Mouse (Mus musculus) kidney, postnatal 0 days (tissue): ENCODE measurements around the gene 4921536K21Rik. TPM values are rescaled to one million over a fixed set of nuclear protein-coding genes. Genes with fewer than 3 reads are reported as not detected.
A peak's percentile ranks its signal among the peaks of the same experiment; 100 is the strongest.

Source experiments
- ATAC-seq: fragments of 200-750 bp; cut with Nextera tagmentation; replicated peaks from 2 replicates; pipeline ENCODE4 v1.8.0; 2017; ENCODE audit warnings: low read depth, moderate number of reproducible peaks, moderate TSS enrichment, moderate library complexity; ENCODE audit not compliant: low FRiP score
- DNase-seq: peaks from one replicate; pipeline ENCODE4 v3.0.0-alpha.2; 2016; ENCODE audit warnings: low spot score
- H3K27ac ChIP-seq: fragments of 300-500 bp; sonication (generic); 2 replicates; pipeline ENCODE4 v1.5.1; 2014; ENCODE audit warnings: mild to moderate bottlenecking
- H3K27me3 ChIP-seq: fragments of 300-500 bp; sonication (generic); 2 replicates; pipeline ENCODE4 v1.6.1; 2014; ENCODE audit warnings: low read length, mixed read lengths; ENCODE audit not compliant: insufficient read depth
- H3K36me3 ChIP-seq: fragments of 300-500 bp; sonication (generic); 2 replicates; pipeline ENCODE4 v1.6.1; 2014; ENCODE audit warnings: low read length, mixed read lengths; ENCODE audit not compliant: insufficient read depth
- H3K4me1 ChIP-seq: fragments of 300-500 bp; sonication (generic); replicated peaks from 2 replicates; pipeline ENCODE4 v1.6.1; 2014; ENCODE audit warnings: antibody characterized with exemption, low read length, mixed read lengths; ENCODE audit not compliant: insufficient read depth
- H3K4me2 ChIP-seq: fragments of 300-500 bp; sonication (generic); 2 replicates; pipeline ENCODE4 v1.6.1; 2014; ENCODE audit warnings: mild to moderate bottlenecking, low read length, moderate library complexity, mixed read lengths
- H3K4me3 ChIP-seq: fragments of 300-500 bp; sonication (generic); replicated peaks from 2 replicates; pipeline ENCODE4 v1.5.1; 2014; ENCODE audit warnings: low read depth, low read length
- H3K9ac ChIP-seq: fragments of 300-500 bp; sonication (generic); 2 replicates; pipeline ENCODE4 v1.6.1; 2014; ENCODE audit warnings: low read depth, low read length
- H3K9me3 ChIP-seq: fragments of 300-500 bp; sonication (generic); replicated peaks from 2 replicates; pipeline ENCODE4 v1.6.1; 2016; ENCODE audit warnings: low read length, inconsistent platforms, mixed read lengths
- CTCF ChIP-seq: IDR thresholded peaks from 2 replicates; pipeline ENCODE4 v1.5.1; 2016; ENCODE audit warnings: antibody characterized with exemption, low read depth, mild to moderate bottlenecking, moderate library complexity
- WGBS: fragments of 180-500 bp; shearing (Covaris S2); extraction: QIAGEN DNeasy Blood & Tissue Kit; methylation state at CpG from one replicate; pipeline ENCODE4 v1.1.7; 2014; 5-methylcytosine and 5-hydroxymethylcytosine counted together
- polyA plus RNA-seq: library from polyadenylated mRNA; unstranded; fragments of >200 nt; fragmentation: Nextera tagmentation; extraction: Ambion mirVana; gene quantifications from 2 replicates; pipeline ENCODE4 v1.2.1, GENCODE M21; 2015

4921536K21Rik gene
- polyA plus RNA-seq, 1 experiment from 2014 or later: 0.42 TPM

- 0 out of 2 replicates have a peak, but pooled peaks cover 12% of the 10 kb centered on the region for H3K4me1 ChIP-seq
- H3K27me3 ChIP-seq: no peaks in the 10 kb centered on the region
- peak; percentile 93 for DNase-seq
- H3K36me3 ChIP-seq: no peaks in the 10 kb centered on the region; the same call in 1 of the 2 replicates
- H3K4me3 ChIP-seq: peak within 1 kb of the TSS; percentile 46
- peak within 1 kb of the TSS; percentile 76 for H3K4me2 ChIP-seq
- WGBS: under 1% methylated on average over 18 of the region's 26 CpGs
- H3K9me3 ChIP-seq: no peaks in the 10 kb centered on the region
- peak within 1 kb of the TSS; percentile 60 for H3K27ac ChIP-seq
- peak within 1 kb of the TSS; percentile 67 for H3K9ac ChIP-seq
- no peak for TF ChIP-seq CTCF
- peak; percentile 86 for ATAC-seq
These were observed 36.8 kb upstream of the 4921536K21Rik start, which contains the start of gene Tcn2 for GRCm38 (mm10) chr11:3931511-3932211. Gene Tcn2, minus strand, starts transcription at chr11:3932159.

GRCm38 (mm10) chr11:3930931-3931330 lies 36.0 kb upstream of the 4921536K21Rik start:
- Histone ChIP-seq H3K4me1 (0 out of 2 replicates have a peak, but pooled peaks cover 12% of the 10 kb centered on the region), H3K4me2 (peak overlapping the region; percentile 76), H3K27ac (0 out of 2 replicates have a peak overlapping the region, but pooled peaks have one; percentile 60), H3K9me3 (no peaks in the 10 kb centered on the region), H3K9ac (peak overlapping the region; percentile 67), H3K27me3 (no peaks in the 10 kb centered on the region), H3K4me3 (peak overlapping the region; percentile 46), H3K36me3 (no peaks in the 10 kb centered on the region; the same call in 1 of the 2 replicates)
- ATAC-seq (no peak), DNase-seq (no peak)
- 27% methylated on average over 6 of the region's 6 CpGs for WGBS
- no peak for TF ChIP-seq CTCF

- H3K4me1 ChIP-seq: 0 out of 2 replicates have a peak, but pooled peaks cover 12% of the 10 kb centered on the region
- H3K36me3 ChIP-seq: no peaks in the 10 kb centered on the region; the same call in 1 of the 2 replicates
- H3K27me3 ChIP-seq: no peaks in the 10 kb centered on the region
- DNase-seq (no peak), ATAC-seq (no peak)
- 77% methylated on average over 4 of the region's 4 CpGs for WGBS
- no peak overlapping the region for H3K9ac ChIP-seq
- TF ChIP-seq CTCF: no peak
- H3K4me3 ChIP-seq: no peak overlapping the region
- no peak overlapping the region for H3K27ac ChIP-seq
- H3K9me3 ChIP-seq: no peaks in the 10 kb centered on the region
- peak overlapping the region; percentile 76; the same call in 1 of the 2 replicates for H3K4me2 ChIP-seq
These were observed 35.1 kb upstream of the 4921536K21Rik start for GRCm38 (mm10) chr11:3930019-3930418.

GRCm38 (mm10) chr11:3925916-3926315 lies 31.0 kb upstream of the 4921536K21Rik start:
- peaks cover 15% of the 10 kb centered on the region for H3K36me3 ChIP-seq
- H3K4me3 ChIP-seq: no peak overlapping the region
- H3K4me2 ChIP-seq: no peak overlapping the region
- TF ChIP-seq CTCF: no peak
- H3K4me1 ChIP-seq: 0 out of 2 replicates have a peak, but pooled peaks cover 2% of the 10 kb centered on the region
- no peak overlapping the region for H3K9ac ChIP-seq
- no peaks in the 10 kb centered on the region for H3K9me3 ChIP-seq
- no peaks in the 10 kb centered on the region for H3K27me3 ChIP-seq
- ATAC-seq (no peak), DNase-seq (no peak)
- H3K27ac ChIP-seq: no peak overlapping the region
- WGBS: 92% methylated on average over 10 of the region's 10 CpGs

DNA sequence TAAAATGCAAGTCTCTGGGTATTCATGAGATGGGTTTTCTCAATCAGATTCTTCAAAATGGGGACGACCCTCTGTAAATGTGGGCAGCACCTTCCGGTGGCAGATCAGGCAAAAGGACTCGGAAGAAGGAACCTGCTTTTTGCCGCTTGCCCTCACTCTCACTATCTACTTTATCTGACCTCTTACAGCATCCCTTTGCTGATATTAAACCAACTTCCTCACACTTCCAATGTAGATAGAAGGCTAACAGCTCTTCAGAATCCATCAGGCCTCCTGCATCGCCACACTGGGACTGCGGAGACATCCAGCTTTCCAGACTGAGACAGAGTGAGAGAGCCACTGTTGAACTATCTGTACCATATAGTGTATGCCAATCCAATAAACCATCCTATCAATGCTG lies 27.8 kb upstream of the 4921536K21Rik start:
- no peak overlapping the region for H3K27ac ChIP-seq
- no peak for TF ChIP-seq CTCF
- WGBS: 95% methylated on average over 6 of the region's 6 CpGs
- H3K9me3 ChIP-seq: no peaks in the 10 kb centered on the region
- no peak overlapping the region for H3K4me2 ChIP-seq
- no peak overlapping the region for H3K4me3 ChIP-seq
- ATAC-seq: no peak
- no peaks in the 10 kb centered on the region for H3K27me3 ChIP-seq
- no peak for DNase-seq
- peaks cover 15% of the 10 kb centered on the region for H3K36me3 ChIP-seq
- H3K4me1 ChIP-seq: no peaks in the 10 kb centered on the region
- no peak overlapping the region for H3K9ac ChIP-seq

DNA sequence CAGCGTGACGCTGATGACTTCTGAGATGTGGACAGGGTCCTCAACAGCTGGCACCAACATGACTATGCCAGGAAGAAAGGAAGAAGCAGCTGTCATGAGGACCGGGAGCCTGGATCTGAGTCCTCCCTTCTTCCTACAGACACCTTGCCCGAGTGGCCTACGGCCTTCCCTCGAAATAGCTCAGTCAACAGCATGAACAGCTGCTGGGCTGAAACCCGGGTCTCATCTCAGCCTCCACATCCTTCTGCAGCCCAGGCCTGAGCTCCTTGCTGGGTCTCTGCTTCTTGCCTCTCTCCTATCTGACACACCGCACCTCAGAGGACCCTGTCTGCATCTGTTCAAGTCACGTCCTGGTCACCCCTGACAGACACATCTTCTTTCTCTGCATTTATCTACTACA lies 27.2 kb upstream of the 4921536K21Rik start:
- H3K4me1 ChIP-seq: no peaks in the 10 kb centered on the region
- peaks cover 16% of the 10 kb centered on the region for H3K36me3 ChIP-seq
- ATAC-seq: no peak
- no peak overlapping the region for H3K4me2 ChIP-seq
- no peak for TF ChIP-seq CTCF
- no peaks in the 10 kb centered on the region for H3K27me3 ChIP-seq
- no peak overlapping the region for H3K9ac ChIP-seq
- no peak for DNase-seq
- no peaks in the 10 kb centered on the region for H3K9me3 ChIP-seq
- H3K27ac ChIP-seq: no peak overlapping the region
- no peak overlapping the region for H3K4me3 ChIP-seq
- 96% methylated on average over 9 of the region's 9 CpGs for WGBS
